9 mouse cellular contexts compared by ENCODE assay signal in the genomic region with DNA sequence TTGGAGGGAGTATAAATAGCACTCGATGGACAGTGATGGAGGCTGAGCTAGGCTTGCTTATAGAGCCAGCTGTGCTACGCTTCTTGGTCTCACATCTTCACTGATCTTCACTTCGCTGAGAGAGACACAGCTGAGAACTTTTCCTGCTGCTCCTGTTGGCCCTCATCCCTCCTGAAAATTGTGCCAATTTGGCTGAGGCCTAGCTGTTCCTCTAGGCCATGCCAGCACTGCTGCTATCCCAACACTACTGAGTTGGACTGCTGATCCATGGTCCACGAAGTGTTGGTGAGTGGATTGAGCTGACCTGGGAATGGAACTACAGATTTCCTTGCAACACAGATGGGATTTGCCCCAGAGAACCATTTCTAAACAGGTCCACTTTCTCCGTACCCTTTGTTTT. TPM values are rescaled to one million over a fixed set of nuclear protein-coding genes. Genes with fewer than 3 reads are reported as not detected.
A peak's percentile ranks its signal among the peaks of the same experiment; 100 is the strongest.
DNase-seq lines count a peak whose midpoint lies in the region; ATAC-seq and TF ChIP-seq lines count a peak whose summit lies in the region.
"Had no signal": no experiment of that assay in that cellular context is flagged by ENCODE, and none has a peak within 500 bp of the region (broad histone marks: within the 10 kb centered on the region; RNA-seq: fewer than 3 reads in every experiment).

No protein-coding gene starts in this region.

- peaks cover 10% of the 10 kb centered on the region; the same call in 1 of the 2 replicates for H3K79me2 ChIP-seq in liver, adult 2 months (ENCODE audit: control insufficient read depth, insufficient read depth, low read length)

- no peak for ATAC-seq in liver, postnatal 0 days
- ATAC-seq in megakaryocyte, adult 5-6 weeks (ENCODE audit: poor library complexity, severe bottlenecking) = no peak

- no peaks in the 10 kb centered on the region for H3K27me3 ChIP-seq in liver, adult 2 months (ENCODE audit: control insufficient read depth, insufficient read depth, low read length)
- no peaks in the 10 kb centered on the region for H3K27me3 ChIP-seq in liver, postnatal 0 days (ENCODE audit: insufficient read depth, low read length)

- peak overlapping the region; percentile 24; the same call in 1 of the 2 replicates for H3K9ac ChIP-seq in liver, adult 2 months (ENCODE audit: low read depth, low read length)
- no peak overlapping the region for H3K9ac ChIP-seq in liver, postnatal 0 days (replicated peaks)

- no peak for TF ChIP-seq CTCF in liver, adult 2 months (IDR thresholded peaks at IDR 0.05; ENCODE audit: low read depth, low read length)
- TF ChIP-seq CTCF in liver, postnatal 0 days (IDR thresholded peaks at IDR 0.05; ENCODE audit: low read depth) = no peak

- H3K4me1 ChIP-seq in liver, adult 2 months (ENCODE audit: control insufficient read depth, insufficient read depth, low read length) = peaks cover 18% of the 10 kb centered on the region
- no peaks in the 10 kb centered on the region for H3K4me1 ChIP-seq in liver, postnatal 0 days (ENCODE audit: insufficient read depth)

- no peak for TF ChIP-seq POLR2A in liver, adult 2 months (IDR thresholded peaks at IDR 0.05; ENCODE audit: extremely low read depth, insufficient read depth, low read length)

- H3K4me2 ChIP-seq in liver, postnatal 0 days (ENCODE audit: low read depth, low read length) = no peak overlapping the region

- H3K27ac ChIP-seq in liver, adult 2 months (replicated peaks; ENCODE audit: insufficient read depth, low read depth, low read length) = peak overlapping the region; percentile 50
- H3K27ac ChIP-seq in liver, postnatal 0 days (ENCODE audit: low read depth) = no peak overlapping the region

- no peak overlapping the region for H3K4me3 ChIP-seq in liver, adult 2 months (ENCODE audit: insufficient read depth, low read depth, low read length)
- no peak overlapping the region for H3K4me3 ChIP-seq in liver, postnatal 0 days (ENCODE audit: low read depth, low read length)
- H3K4me3 ChIP-seq: myocyte had no signal

- DNase-seq in liver, adult 2 months (ENCODE audit: extremely low read depth, low read depth, low spot score) = peak; percentile 97
- no peak for DNase-seq in liver, postnatal 0 days
- DNase-seq in cerebellum, adult 9-11 months = peak; percentile 67
- DNase-seq in heart, adult 8-10 months (ENCODE audit: low spot score) = peak; percentile 44
- peak; percentile 31 to 67 for DNase-seq in lung, postnatal 4 days
- DNase-seq in layer of hippocampus, adult 18-20 months (ENCODE audit: low spot score in 2 of 2) = no peak

- no peak for TF ChIP-seq EP300 in liver, postnatal 0 days (IDR thresholded peaks at IDR 0.05; ENCODE audit: low read depth)

- H3K36me3 ChIP-seq in liver, adult 2 months (ENCODE audit: control insufficient read depth, insufficient read depth, low read length) = no peaks in the 10 kb centered on the region
- H3K36me3 ChIP-seq in liver, postnatal 0 days (replicated peaks; ENCODE audit: insufficient read depth, low read length) = no peaks in the 10 kb centered on the region

- WGBS in liver, adult 2 months = 31% methylated on average over 5 of the region's 5 CpGs
- WGBS in liver, postnatal 0 days (ENCODE audit: insufficient replicate concordance) = 80% methylated on average over 5 of the region's 5 CpGs

- H3K9me3 ChIP-seq in liver, postnatal 0 days (ENCODE audit: low read length) = no peaks in the 10 kb centered on the region
- H3K9me3 ChIP-seq: G1E had no signal

RNA-seq across cellular contexts. Expression of gene Vwa8, which starts 47.4 kb away (rescaled TPM):
- total RNA-seq in liver, adult 2 months (2014; rRNA removed) = 88.7 and 106 TPM in 2 replicates
- 44.0 and 48.9 TPM in 2 replicates for polyA plus RNA-seq in liver, adult 2 months (2012; rRNA removed)
- polyA plus RNA-seq in liver, postnatal 0 days (2015; fragmentation: Nextera tagmentation; extraction: Ambion mirVana) = 24.4 and 27.1 TPM in 2 replicates
- total RNA-seq in heart, adult 8-10 months (2022) = 100 to 1,000 TPM; 168 to 243 (median 193) TPM
- total RNA-seq in megakaryocyte, adult 5-6 weeks (2015) = 7.9 and 9.0 TPM in 2 replicates
- total RNA-seq in megakaryocyte, adult 5-6 weeks (2017) = 7.5 and 9.4 TPM in 2 replicates
- total RNA-seq in layer of hippocampus, adult 18-20 months (2021) = 10 to 100 TPM; 29.1 to 31.7 TPM

Comparison
In these comparisons a context has a peak if more than half of its experiments do, and no peak if none do; other contexts are left out.
1. DNase-seq: peak in liver, adult 2 months (single experiment), cerebellum, adult 9-11 months (single experiment), heart, adult 8-10 months (single experiment) and lung, postnatal 4 days (2 of 2); none in liver, postnatal 0 days (single experiment) and layer of hippocampus, adult 18-20 months (0 of 2).